Mouse (Mus musculus) kidney, embryonic 16.5 days (tissue): ENCODE measurements around the gene Akt1. TPM values are rescaled to one million over a fixed set of nuclear protein-coding genes. Genes with fewer than 3 reads are reported as not detected.

Experiments used
- ATAC-seq: fragments of 200-750 bp; cut with Nextera tagmentation; 2 replicates; pipeline ENCODE4 v1.8.0; 2017; ENCODE audit warnings: moderate TSS enrichment; ENCODE audit not compliant: low FRiP score, low TSS enrichment
- H3K27ac ChIP-seq: fragments of 300-500 bp; sonication (generic); 2 replicates; pipeline ENCODE4 v1.5.1; 2014; ENCODE audit warnings: low read length
- H3K27me3 ChIP-seq: fragments of 300-500 bp; sonication (generic); 2 replicates; pipeline ENCODE4 v1.6.1; 2014; ENCODE audit warnings: low read length, control low read depth, mixed read lengths; ENCODE audit not compliant: insufficient read depth
- H3K36me3 ChIP-seq: fragments of 300-500 bp; sonication (generic); 2 replicates; pipeline ENCODE4 v1.6.1; 2014; ENCODE audit warnings: low read length, control low read depth, mixed read lengths; ENCODE audit not compliant: insufficient read depth
- H3K4me1 ChIP-seq: fragments of 300-500 bp; sonication (generic); 2 replicates; pipeline ENCODE4 v1.6.1; 2014; ENCODE audit warnings: low read length, control low read depth, mixed read lengths; ENCODE audit not compliant: insufficient read depth
- H3K4me2 ChIP-seq: fragments of 300-500 bp; sonication (generic); replicated peaks from 2 replicates; pipeline ENCODE4 v1.6.1; 2014; ENCODE audit warnings: low read depth, low read length
- H3K4me3 ChIP-seq: fragments of 300-500 bp; sonication (generic); 2 replicates; pipeline ENCODE4 v1.5.1; 2014; ENCODE audit warnings: mild to moderate bottlenecking, low read length
- H3K9ac ChIP-seq: fragments of 300-500 bp; sonication (generic); replicated peaks from 2 replicates; pipeline ENCODE4 v1.6.1; 2014; ENCODE audit warnings: low read length
- H3K9me3 ChIP-seq: fragments of 300-500 bp; sonication (generic); 2 replicates; pipeline ENCODE4 v1.6.1; 2016; ENCODE audit warnings: low read length, control low read depth
- WGBS: fragments of 180-500 bp; shearing (Covaris S2); extraction: QIAGEN DNeasy Blood & Tissue Kit; methylation state at CpG from one replicate; pipeline ENCODE4 v1.1.7; 2014; 5-methylcytosine and 5-hydroxymethylcytosine counted together
- polyA plus RNA-seq: library from polyadenylated mRNA; unstranded; fragments of >200 nt; fragmentation: Nextera tagmentation; extraction: Ambion mirVana; gene quantifications from 2 replicates; pipeline ENCODE4 v1.2.1, GENCODE M21; 2015

Akt1 gene
- polyA plus RNA-seq, 1 experiment from 2014 or later, result 49.5 TPM

DNA sequence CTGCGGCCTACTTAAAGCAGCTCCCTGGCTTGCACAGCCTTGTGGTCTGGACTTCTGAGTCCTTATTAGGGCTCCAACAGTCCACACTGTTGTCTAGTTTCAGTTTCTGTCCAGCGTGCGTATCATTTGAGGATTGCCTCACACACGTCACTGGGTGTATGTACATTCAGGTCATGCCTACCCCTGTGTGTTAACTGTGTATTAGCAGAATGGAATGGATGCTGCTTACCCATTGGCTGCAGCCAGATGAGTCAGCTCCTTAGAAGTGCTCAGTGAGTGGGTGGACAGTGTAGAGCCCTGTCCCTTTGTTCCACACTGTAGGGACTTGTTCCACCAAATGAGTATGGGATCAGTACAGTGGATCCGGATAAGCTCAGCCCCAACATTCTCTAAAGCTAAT lies 26.6 kb downstream of the Akt1 start:
- Histone ChIP-seq H3K27ac (no peak overlapping the region), H3K4me2 (no peak overlapping the region), H3K9me3 (no peaks in the 10 kb centered on the region), H3K27me3 (no peaks in the 10 kb centered on the region), H3K36me3 (peaks cover 49% of the 10 kb centered on the region), H3K4me1 (peaks cover 20% of the 10 kb centered on the region), H3K4me3 (no peak overlapping the region), H3K9ac (no peak overlapping the region)
- ATAC-seq, result no peak
- 94% methylated on average over 5 of the region's 5 CpGs for WGBS

DNA sequence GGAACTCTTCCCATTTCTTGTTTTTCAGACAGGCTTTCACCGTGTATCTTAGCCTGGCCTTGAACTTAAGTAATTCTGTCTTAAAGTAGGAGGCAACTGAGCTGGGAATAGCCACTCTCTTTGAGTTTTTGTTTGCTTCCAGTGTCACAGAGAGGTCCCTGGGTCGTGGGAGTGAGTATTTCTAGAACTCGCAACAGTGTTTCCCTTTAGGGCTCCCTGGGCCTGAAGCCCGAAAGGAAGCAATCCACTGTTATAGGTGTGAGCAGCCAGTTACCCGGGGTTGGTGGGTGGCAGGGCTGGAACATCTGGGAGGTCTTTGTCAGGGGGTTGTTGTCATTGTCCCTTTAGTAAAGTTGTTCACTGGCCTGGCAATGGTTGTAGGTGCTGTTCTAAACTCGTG lies 28.5 kb downstream of the Akt1 start:
- H3K36me3 ChIP-seq, result peaks cover 36% of the 10 kb centered on the region
- no peaks in the 10 kb centered on the region for H3K27me3 ChIP-seq
- H3K9me3 ChIP-seq, result no peaks in the 10 kb centered on the region
- peak overlapping the region; percentile 81 for H3K4me2 ChIP-seq
- H3K27ac ChIP-seq, result no peak overlapping the region
- H3K4me3 ChIP-seq, result peak overlapping the region; percentile 62
- 32% methylated on average over 6 of the region's 6 CpGs for WGBS
- peaks cover 20% of the 10 kb centered on the region for H3K4me1 ChIP-seq
- ATAC-seq, result no peak
- H3K9ac ChIP-seq, result peak overlapping the region; percentile 82

DNA sequence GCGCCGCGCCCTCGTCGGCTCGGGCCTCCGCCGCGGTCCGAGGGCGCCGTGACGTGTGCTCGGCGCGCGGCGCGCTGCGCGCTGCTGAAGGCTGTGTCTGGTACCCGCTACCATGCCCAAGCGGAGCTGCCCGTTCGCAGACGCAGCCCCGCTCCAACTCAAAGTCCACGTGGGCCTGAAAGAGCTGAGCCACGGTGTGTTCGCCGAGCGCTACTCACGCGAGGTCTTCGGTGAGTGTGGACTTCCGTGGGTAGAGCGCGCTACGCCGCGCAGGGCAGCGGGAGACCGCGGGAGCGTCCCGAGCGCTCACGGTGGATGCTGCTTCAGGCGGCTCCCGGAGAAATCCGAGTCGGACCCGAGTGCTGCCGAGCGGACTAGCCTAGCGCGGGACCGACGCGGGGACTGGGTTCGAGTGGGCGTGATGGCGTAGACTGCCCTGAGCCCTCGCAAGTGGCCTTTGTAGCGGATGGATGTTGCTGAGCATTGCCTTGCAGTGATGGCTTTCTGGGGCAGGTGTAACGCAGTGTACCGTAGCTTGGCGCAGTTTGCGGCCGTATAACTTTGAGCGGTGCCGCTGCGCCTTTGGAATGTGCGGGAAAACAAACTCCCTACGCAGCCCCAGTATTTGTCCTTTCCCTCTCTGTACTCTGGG lies 29.7 kb downstream of the Akt1 start:
- Histone ChIP-seq H3K4me1 (peaks cover 20% of the 10 kb centered on the region), H3K27me3 (no peaks in the 10 kb centered on the region), H3K27ac (peak overlapping the region; percentile 90), H3K9ac (peak overlapping the region; percentile 82), H3K4me2 (peak overlapping the region; percentile 81), H3K36me3 (peaks cover 29% of the 10 kb centered on the region), H3K4me3 (peak overlapping the region; percentile 62), H3K9me3 (no peaks in the 10 kb centered on the region)
- under 1% methylated on average over 75 of the region's 75 CpGs for WGBS
- peak; percentile 32 for ATAC-seq

DNA sequence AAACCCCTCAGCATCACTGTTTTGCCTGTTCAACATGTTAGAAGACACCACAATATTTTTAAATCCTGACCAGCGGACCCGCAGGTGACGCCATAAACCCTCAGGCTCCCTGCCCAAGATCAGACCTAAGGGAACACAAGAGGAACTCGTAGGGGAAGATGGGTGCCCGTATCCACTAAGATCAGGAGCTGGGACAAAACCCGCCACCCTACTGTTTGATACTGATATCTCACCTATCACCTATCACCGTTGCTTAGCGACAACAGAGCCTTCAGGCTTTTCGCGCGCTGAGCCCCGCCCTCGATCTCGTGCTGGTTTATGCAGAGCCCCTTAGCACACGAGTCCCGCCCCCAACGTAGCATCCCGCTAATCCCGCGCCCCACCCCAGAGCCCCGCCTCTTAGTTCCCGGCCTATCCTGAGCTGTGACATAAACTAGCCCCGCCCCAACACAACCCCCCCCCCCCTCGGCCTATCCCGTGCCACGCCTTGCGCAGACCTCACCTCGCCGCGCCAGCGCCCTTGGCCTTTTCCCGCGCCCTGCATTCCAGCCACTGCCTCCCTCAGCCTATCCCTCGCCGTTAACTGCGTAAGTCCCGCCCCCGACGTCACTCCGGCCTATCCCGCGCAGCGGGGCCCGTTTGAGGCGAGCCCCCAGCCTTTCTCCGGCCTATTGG lies 30.4 kb downstream of the Akt1 start, which contains the start of gene Siva1:
Gene Siva1, plus strand, starts transcription at position 500 of the 675 bp plus-strand sequence.
- 2% methylated on average over 46 of the region's 46 CpGs for WGBS
- H3K9ac ChIP-seq, result peak within 1 kb of the TSS; percentile 82
- H3K4me3 ChIP-seq, result peak within 1 kb of the TSS; percentile 62
- H3K4me2 ChIP-seq, result peak within 1 kb of the TSS; percentile 81
- peak; percentile 98 for ATAC-seq
- H3K27me3 ChIP-seq, result no peaks in the 10 kb centered on the region
- peak within 1 kb of the TSS; percentile 90 for H3K27ac ChIP-seq
- peaks cover 20% of the 10 kb centered on the region for H3K4me1 ChIP-seq
- peaks cover 22% of the 10 kb centered on the region for H3K36me3 ChIP-seq
- no peaks in the 10 kb centered on the region for H3K9me3 ChIP-seq

DNA sequence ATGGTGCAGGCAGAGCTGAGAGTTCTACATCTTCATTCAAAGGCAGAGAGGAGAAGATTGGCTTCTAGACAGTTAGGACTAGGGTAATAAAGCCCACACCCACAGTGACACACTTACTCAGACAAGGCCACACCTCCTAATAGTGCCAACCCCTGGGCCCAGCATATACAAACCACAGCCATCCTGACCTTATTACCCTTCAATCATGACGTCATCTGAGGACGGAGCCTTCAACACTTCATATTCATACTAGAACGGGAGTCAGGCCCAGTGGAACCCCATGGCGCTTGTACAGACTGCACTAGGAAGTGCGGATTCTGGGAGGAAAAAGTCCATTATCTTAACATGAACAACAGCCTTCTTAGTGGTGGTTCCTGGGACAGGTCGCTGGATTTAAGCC lies 31.6 kb downstream of the Akt1 start:
- WGBS, result 89% methylated on average over 6 of the region's 6 CpGs
- Histone ChIP-seq H3K9ac (no peak overlapping the region), H3K27ac (no peak overlapping the region), H3K27me3 (no peaks in the 10 kb centered on the region), H3K4me1 (peaks cover 20% of the 10 kb centered on the region), H3K9me3 (no peaks in the 10 kb centered on the region), H3K4me2 (no peak overlapping the region), H3K36me3 (peaks cover 10% of the 10 kb centered on the region; the same call in 1 of the 2 replicates), H3K4me3 (no peak overlapping the region)
- no peak for ATAC-seq

DNA sequence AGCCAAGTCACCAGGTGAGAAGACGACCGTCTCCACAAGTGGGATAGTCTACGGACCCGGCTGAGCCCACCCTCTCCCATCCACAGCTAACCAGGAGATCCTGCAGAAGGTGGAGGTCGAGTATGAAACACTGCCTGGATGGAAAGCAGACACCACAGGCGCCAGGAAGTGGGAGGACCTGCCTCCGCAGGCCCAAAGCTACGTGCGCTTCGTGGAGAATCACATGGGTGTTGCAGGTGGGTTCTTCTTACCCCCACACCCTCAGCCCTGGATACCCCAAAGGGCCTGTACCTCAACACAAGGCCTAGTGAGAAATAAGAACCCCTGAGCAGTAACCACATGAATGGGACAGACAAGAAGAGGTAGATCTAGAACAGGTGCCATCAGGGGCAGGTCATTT lies 35.2 kb downstream of the Akt1 start:
- Histone ChIP-seq H3K9me3 (no peaks in the 10 kb centered on the region), H3K27ac (no peak overlapping the region), H3K4me2 (no peak overlapping the region), H3K9ac (no peak overlapping the region), H3K27me3 (no peaks in the 10 kb centered on the region), H3K36me3 (no peaks in the 10 kb centered on the region), H3K4me1 (peaks cover 3% of the 10 kb centered on the region; the same call in 1 of the 2 replicates), H3K4me3 (no peak overlapping the region)
- ATAC-seq, result no peak
- 79% methylated on average over 10 of the region's 10 CpGs for WGBS

DNA sequence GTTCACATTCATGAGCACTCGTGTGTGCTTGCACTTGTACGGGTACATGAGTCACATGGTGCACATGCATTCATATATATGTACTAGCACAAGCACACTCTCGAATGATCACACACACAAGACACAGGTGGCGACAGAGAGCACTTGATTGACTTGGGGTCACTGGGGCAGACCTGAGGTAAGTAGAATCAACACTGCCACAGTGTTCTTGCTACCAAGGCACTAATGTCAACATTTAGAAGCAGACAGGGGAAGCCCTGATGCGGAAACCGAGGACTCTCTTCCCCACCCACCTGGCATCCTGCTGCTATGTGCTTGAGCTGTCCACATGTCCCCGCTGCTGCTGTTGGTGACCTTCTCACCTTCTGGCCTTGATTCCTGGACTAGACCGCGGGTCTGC lies 41.0 kb downstream of the Akt1 start:
- H3K36me3 ChIP-seq, result no peaks in the 10 kb centered on the region
- no peaks in the 10 kb centered on the region for H3K27me3 ChIP-seq
- H3K4me3 ChIP-seq, result no peak overlapping the region
- H3K9ac ChIP-seq, result no peak overlapping the region
- H3K27ac ChIP-seq, result no peak overlapping the region
- H3K9me3 ChIP-seq, result no peaks in the 10 kb centered on the region
- ATAC-seq, result no peak
- no peak overlapping the region for H3K4me2 ChIP-seq
- 52% methylated on average over 9 of the region's 9 CpGs for WGBS
- peaks cover 22% of the 10 kb centered on the region for H3K4me1 ChIP-seq

DNA sequence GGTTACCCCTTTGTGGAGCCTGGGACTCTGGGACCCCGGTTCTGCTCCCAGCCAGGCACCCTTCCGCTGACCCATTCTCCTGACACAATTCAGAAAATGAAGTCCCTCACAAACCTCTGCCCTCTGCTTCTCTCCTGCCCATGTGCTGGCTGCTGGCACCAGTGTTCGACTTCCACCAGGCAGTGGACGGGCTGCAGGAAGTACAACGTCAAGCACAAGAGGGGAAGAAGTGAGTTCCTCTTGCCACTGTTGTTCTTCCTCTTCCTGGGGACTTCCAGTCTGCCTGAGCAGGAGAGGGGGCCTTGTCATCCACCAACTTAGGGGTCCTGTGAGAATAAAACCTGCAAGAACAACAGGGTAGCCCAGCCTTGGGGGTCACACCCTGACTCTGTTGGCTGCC lies 41.8 kb downstream of the Akt1 start:
- Histone ChIP-seq H3K4me3 (no peak overlapping the region), H3K27ac (no peak overlapping the region), H3K4me2 (no peak overlapping the region), H3K9me3 (no peaks in the 10 kb centered on the region), H3K36me3 (no peaks in the 10 kb centered on the region), H3K9ac (no peak overlapping the region; the same call in 1 of the 2 replicates), H3K27me3 (no peaks in the 10 kb centered on the region), H3K4me1 (peaks cover 28% of the 10 kb centered on the region)
- ATAC-seq, result no peak
- 79% methylated on average over 5 of the region's 5 CpGs for WGBS

DNA sequence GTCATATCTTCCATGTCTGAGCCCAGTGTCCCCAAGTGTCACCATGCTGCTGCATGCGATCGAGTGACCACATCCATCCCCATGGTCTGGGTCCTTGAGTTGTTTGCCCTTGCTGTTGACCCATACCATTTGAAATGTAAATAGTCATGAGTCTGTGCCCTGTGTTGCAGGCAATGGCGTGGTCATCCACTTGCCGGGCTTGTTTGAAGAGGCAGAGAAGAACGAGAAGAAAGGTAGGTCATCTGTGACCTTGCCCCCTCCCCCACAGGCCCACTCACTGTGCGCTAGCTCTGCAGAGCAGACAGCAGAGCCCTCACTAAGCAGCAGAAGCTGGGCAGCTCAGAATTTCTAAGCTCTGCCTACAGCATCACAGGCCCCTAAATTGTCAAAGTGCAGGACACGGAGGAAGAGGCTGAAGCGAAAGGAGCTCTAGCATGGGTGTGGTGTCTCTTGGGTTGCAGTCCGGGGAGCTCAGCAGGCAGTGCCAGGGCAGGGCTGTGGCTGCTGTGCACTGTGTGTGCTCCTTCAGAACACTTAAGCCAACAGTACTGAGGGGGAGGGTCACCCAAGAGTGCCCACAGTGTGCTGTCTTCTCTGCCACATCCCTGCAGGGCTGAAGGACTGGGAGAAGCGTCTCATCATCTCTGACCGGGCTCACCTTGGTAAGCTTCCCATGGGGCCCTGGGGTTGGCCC lies 42.5 kb downstream of the Akt1 start:
- 62% methylated on average over 11 of the region's 11 CpGs for WGBS
- Histone ChIP-seq H3K27ac (no peak overlapping the region), H3K4me2 (no peak overlapping the region), H3K27me3 (no peaks in the 10 kb centered on the region), H3K9ac (no peak overlapping the region), H3K9me3 (no peaks in the 10 kb centered on the region), H3K36me3 (no peaks in the 10 kb centered on the region), H3K4me1 (peaks cover 28% of the 10 kb centered on the region), H3K4me3 (no peak overlapping the region)
- no peak for ATAC-seq

DNA sequence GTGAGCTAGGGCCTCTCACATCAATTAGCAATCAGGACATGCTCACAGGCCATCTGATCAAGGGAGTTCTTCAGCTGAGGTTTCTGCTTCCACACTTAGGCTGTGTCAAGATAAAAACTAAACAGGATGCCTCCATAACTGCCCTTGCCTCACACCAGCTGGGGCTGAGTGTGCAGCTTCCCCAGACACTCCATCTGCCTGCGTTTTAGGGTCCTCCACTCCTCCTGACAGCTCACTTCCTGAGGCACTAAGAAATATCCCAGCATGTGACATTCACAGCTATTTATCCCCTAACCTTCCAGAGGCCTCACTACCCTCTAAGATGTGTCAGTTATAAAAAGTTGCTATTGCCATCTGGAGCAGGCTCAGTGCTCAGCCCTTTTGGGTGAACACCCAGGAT lies 43.2 kb downstream of the Akt1 start:
- no peaks in the 10 kb centered on the region for H3K9me3 ChIP-seq
- 11% methylated on average over 1 of the region's 1 CpGs for WGBS
- H3K4me3 ChIP-seq, result no peak overlapping the region
- no peaks in the 10 kb centered on the region for H3K27me3 ChIP-seq
- no peak for ATAC-seq
- H3K9ac ChIP-seq, result no peak overlapping the region
- H3K4me2 ChIP-seq, result no peak overlapping the region
- 0 out of 2 replicates have a peak overlapping the region, but pooled peaks have one; percentile 40 for H3K27ac ChIP-seq
- peaks cover 28% of the 10 kb centered on the region for H3K4me1 ChIP-seq
- no peaks in the 10 kb centered on the region for H3K36me3 ChIP-seq
